Mouse (Mus musculus) MEL (cell line): Measurements from ENCODE around the gene Asb3.

Experiments used
- CTCF ChIP-seq, 3 experiments: IDR thresholded peaks in 2 of 3; conservative IDR thresholded peaks in 1 of 3; 2 replicates each; pipeline ENCODE4 v1.5.1; 2011 to 2012; ENCODE audit warnings: low read length in 3 of 3, low read depth in 2 of 3, mild to moderate bottlenecking in 2 of 3, improper control_type of control experiment in 1 of 3, inconsistent platforms in 1 of 3, mixed read lengths in 1 of 3, moderate library complexity in 1 of 3; ENCODE audit not compliant: control insufficient read depth in 1 of 3, insufficient read depth in 1 of 3, poor library complexity in 1 of 3, severe bottlenecking in 1 of 3
- EP300 ChIP-seq, 2 experiments: IDR thresholded peaks; 2 replicates each; pipeline ENCODE4 v1.6.1; 2011; ENCODE audit warnings: improper control_type of control experiment in 2 of 2, low read length in 2 of 2, low read depth in 1 of 2, mild to moderate bottlenecking in 1 of 2
- MAFK ChIP-seq: IDR thresholded peaks from 2 replicates; pipeline ENCODE4 v1.6.1; 2011; ENCODE audit warnings: low read depth, mild to moderate bottlenecking, low read length, improper control_type of control experiment, borderline replicate concordance
- ZC3H11A ChIP-seq: IDR thresholded peaks from 2 replicates; pipeline ENCODE4 v1.6.1; 2012; ENCODE audit warnings: low read depth, mild to moderate bottlenecking, inconsistent platforms, low read length, improper control_type of control experiment

DNA sequence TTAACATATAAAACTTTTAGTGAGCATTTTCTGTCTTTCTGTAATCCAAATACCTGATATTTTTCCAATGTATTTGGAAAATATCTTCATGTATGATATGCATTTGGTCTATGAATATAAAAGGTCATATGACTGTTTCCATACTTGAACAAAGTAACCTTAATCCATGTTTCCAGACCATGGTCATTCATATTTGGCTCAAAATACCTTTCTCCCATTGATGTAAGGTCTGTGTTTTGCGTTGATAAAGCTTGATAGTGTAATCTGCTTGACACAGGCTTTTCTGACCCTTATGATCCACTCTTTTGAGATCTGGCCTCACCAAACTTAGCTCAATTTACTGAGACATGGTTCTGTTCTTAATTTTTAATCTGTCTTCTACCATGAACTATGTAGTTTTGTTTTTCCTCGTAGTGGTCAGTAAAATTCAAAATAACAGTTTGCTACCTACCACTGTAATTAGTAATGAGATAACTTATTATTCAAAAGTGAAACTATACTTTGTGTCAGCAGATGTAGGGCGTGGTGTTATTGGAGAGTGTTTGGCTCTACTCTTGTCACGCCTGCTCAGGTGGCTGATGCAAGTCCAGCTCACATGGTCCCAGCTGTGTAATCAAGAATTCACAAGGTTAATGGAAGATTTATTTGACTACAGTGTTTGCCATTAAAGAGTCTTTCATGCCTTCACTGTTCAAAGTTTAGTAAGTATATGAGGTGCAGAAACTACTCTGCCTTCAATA lies 116.1 kb downstream of the Asb3 start:
- TF ChIP-seq ZC3H11A (no peak), EP300 (IDR thresholded peaks at IDR 0.05; ENCODE audit: low read depth in 1 of 2, low read length in 2 of 2) (peak; percentile 90 to 92), CTCF (IDR thresholded peaks at IDR 0.05 in 2 of 3, conservative IDR thresholded peaks at IDR 0.05 in 1 of 3; ENCODE audit: control insufficient read depth in 1 of 3, insufficient read depth in 1 of 3, low read depth in 2 of 3, low read length in 3 of 3, poor library complexity in 1 of 3, severe bottlenecking in 1 of 3) (no peak), MAFK (no peak)
